Mouse (Mus musculus) erythroblast, embryonic 14.5 days (primary cell): ENCODE measurements around the gene Cdon.

ENCODE experiments used
- GATA1 ChIP-seq: IDR thresholded peaks from 2 replicates; pipeline ENCODE4 v1.6.1; 2012; ENCODE audit warnings: low read length, inconsistent platforms, mixed read lengths
- TAL1 ChIP-seq: IDR thresholded peaks from 3 replicates; pipeline ENCODE4 v1.6.1; 2012; ENCODE audit warnings: low read length, inconsistent platforms, mixed read lengths

DNA sequence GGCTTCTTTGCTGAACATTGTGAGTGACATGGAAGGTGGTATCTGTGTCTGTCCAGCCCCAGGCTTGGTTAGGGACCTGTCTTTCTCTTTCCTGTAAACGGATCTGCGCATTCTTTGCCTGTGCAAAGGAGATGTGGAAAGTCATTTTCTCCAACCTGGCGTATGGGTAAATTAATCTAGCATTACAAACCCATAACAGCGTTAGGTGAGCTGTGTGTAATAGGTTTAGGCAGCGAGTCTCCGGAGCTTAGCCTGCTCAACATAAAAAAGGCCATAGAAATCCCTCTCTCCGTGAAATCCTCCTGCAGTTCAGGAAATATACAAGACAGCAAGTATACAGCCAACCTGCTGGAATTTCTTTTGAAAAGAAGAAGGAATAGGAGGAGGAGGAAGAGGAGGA is 9.0 kb upstream of the Cdon start:
- TF ChIP-seq GATA1: no peak
- TF ChIP-seq TAL1: no peak
